Comparison of ENCODE assay signal across 10 mouse cellular contexts in the genomic region with DNA sequence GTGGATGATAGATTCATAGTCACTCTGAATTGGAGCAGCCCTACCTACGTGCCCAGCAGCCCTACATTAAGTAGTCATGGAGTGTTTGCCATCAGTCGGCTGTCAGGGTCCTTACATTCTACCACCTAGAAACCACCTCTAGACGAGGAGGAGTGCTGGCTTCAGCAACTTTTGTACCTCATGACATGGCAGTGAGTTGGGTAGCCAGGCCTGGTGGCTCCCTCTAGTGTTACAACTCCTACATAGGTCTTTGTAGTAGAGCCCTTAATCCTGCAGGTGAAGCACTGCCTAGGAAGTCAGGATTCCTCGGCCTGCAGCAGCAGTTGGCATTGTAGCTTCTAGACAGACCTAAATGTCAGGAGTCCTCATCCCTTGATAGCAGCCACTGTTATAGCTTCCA. TPM values are rescaled to one million over a fixed set of nuclear protein-coding genes. Genes with fewer than 3 reads are reported as not detected.
A peak's percentile ranks its signal among the peaks of the same experiment; 100 is the strongest.
DNase-seq lines count a peak whose midpoint lies in the region; ATAC-seq and TF ChIP-seq lines count a peak whose summit lies in the region.
"Had no signal": no experiment of that assay in that cellular context is flagged by ENCODE, and none has a peak within 500 bp of the region (broad histone marks: within the 10 kb centered on the region; RNA-seq: fewer than 3 reads in every experiment).

No protein-coding gene starts in this region.

- in situ Hi-C loops in ES-E14 (cut with MboI; ENCODE audit: low sequenced_read_pairs in 2 of 2, unreplicated experiment in 2 of 2), result no loop called here

- H3K27ac ChIP-seq in hindbrain, embryonic 14.5 days, result no peak overlapping the region
- H3K27ac ChIP-seq in hindbrain, embryonic 16.5 days (ENCODE audit: low read depth, low read length), result no peak overlapping the region
- H3K27ac ChIP-seq in ES-E14 (ENCODE audit: insufficient read depth, low read depth, low read length, poor library complexity, severe bottlenecking), result no peak overlapping the region
- no peak overlapping the region for H3K27ac ChIP-seq in gastrocnemius, adult 2 months
- H3K27ac ChIP-seq: embryonic facial prominence, embryonic 12.5 days; limb, embryonic 15.5 days had no signal

- H3K9me3 ChIP-seq in hindbrain, embryonic 14.5 days (ENCODE audit: control insufficient read depth, low read length), result no peaks in the 10 kb centered on the region
- no peaks in the 10 kb centered on the region for H3K9me3 ChIP-seq in hindbrain, embryonic 16.5 days (ENCODE audit: control insufficient read depth, low read length)
- no peaks in the 10 kb centered on the region for H3K9me3 ChIP-seq in ES-E14 (ENCODE audit: control insufficient read depth, insufficient read depth, low read depth, low read length)
- H3K9me3 ChIP-seq: embryonic facial prominence, embryonic 12.5 days; limb, embryonic 15.5 days had no signal

- no peak overlapping the region for H3K4me2 ChIP-seq in hindbrain, embryonic 14.5 days (replicated peaks)
- no peak overlapping the region for H3K4me2 ChIP-seq in hindbrain, embryonic 16.5 days (ENCODE audit: low read length)
- H3K4me2 ChIP-seq: embryonic facial prominence, embryonic 12.5 days; limb, embryonic 15.5 days had no signal

- no peaks in the 10 kb centered on the region for H3K4me1 ChIP-seq in hindbrain, embryonic 14.5 days (replicated peaks; ENCODE audit: control insufficient read depth, insufficient read depth, low read length)
- H3K4me1 ChIP-seq in hindbrain, embryonic 16.5 days (ENCODE audit: control insufficient read depth, insufficient read depth, low read depth, low read length), result no peaks in the 10 kb centered on the region; the same call in 1 of the 2 replicates
- no peaks in the 10 kb centered on the region for H3K4me1 ChIP-seq in ES-E14 (ENCODE audit: control insufficient read depth in 2 of 2, insufficient read depth in 2 of 2, low read length in 2 of 2, poor library complexity in 1 of 2)
- H3K4me1 ChIP-seq: embryonic facial prominence, embryonic 12.5 days; limb, embryonic 15.5 days had no signal

- TF ChIP-seq CTCF in gastrocnemius, adult 2 months (IDR thresholded peaks at IDR 0.05), result peak; percentile 82

- intact Hi-C loops in gastrocnemius, adult 2 months (cut with DNase I), result loop anchor here (1.0 kb wide), 1 partner anchor 64 kb away; no protein-coding TSS in a partner anchor

- no peak for ATAC-seq in hindbrain, embryonic 14.5 days (ENCODE audit: low FRiP score)
- ATAC-seq in hindbrain, embryonic 16.5 days, result no peak

- H3K9ac ChIP-seq in hindbrain, embryonic 14.5 days, result no peak overlapping the region
- H3K9ac ChIP-seq in hindbrain, embryonic 16.5 days (ENCODE audit: low read depth, low read length), result no peak overlapping the region
- H3K9ac ChIP-seq in ES-E14 (ENCODE audit: insufficient read depth, low read depth, low read length, poor library complexity, severe bottlenecking), result no peak overlapping the region
- H3K9ac ChIP-seq: embryonic facial prominence, embryonic 12.5 days; limb, embryonic 15.5 days had no signal

- H3K27me3 ChIP-seq in hindbrain, embryonic 14.5 days (ENCODE audit: control insufficient read depth, insufficient read depth, low read length), result no peaks in the 10 kb centered on the region
- no peaks in the 10 kb centered on the region for H3K27me3 ChIP-seq in hindbrain, embryonic 16.5 days (replicated peaks; ENCODE audit: control insufficient read depth, insufficient read depth, low read length)
- no peaks in the 10 kb centered on the region for H3K27me3 ChIP-seq in splenic B cell, adult 2 months (ENCODE audit: control insufficient read depth, insufficient read depth, low read length, poor library complexity, severe bottlenecking)
- H3K27me3 ChIP-seq: embryonic facial prominence, embryonic 12.5 days; limb, embryonic 15.5 days had no signal

- H3K4me3 ChIP-seq in hindbrain, embryonic 14.5 days (replicated peaks; ENCODE audit: low read length), result no peak overlapping the region
- H3K4me3 ChIP-seq in hindbrain, embryonic 16.5 days (ENCODE audit: low read length), result no peak overlapping the region
- no peak overlapping the region for H3K4me3 ChIP-seq in ES-E14 (ENCODE audit: insufficient read depth in 1 of 2, low read depth in 1 of 2, low read length in 2 of 2, poor library complexity in 1 of 2, severe bottlenecking in 1 of 2)
- no peak overlapping the region for H3K4me3 ChIP-seq in gastrocnemius, adult 2 months
- H3K4me3 ChIP-seq: embryonic facial prominence, embryonic 12.5 days; limb, embryonic 15.5 days had no signal

- WGBS in hindbrain, embryonic 14.5 days, result 48% methylated on average over 4 of the region's 4 CpGs
- WGBS in hindbrain, embryonic 16.5 days, result 54% methylated on average over 4 of the region's 4 CpGs

- peaks cover 64% of the 10 kb centered on the region for H3K36me3 ChIP-seq in hindbrain, embryonic 14.5 days (replicated peaks; ENCODE audit: control insufficient read depth, insufficient read depth)
- H3K36me3 ChIP-seq in hindbrain, embryonic 16.5 days (ENCODE audit: control insufficient read depth, insufficient read depth, low read length), result peaks cover 14% of the 10 kb centered on the region
- H3K36me3 ChIP-seq in ES-E14 (ENCODE audit: control insufficient read depth, insufficient read depth, low read length, poor library complexity, severe bottlenecking), result peaks cover 2% of the 10 kb centered on the region; the same call in 1 of the 2 replicates
- peaks cover 5% of the 10 kb centered on the region; the same call in 1 of the 2 replicates for H3K36me3 ChIP-seq in splenic B cell, adult 2 months (ENCODE audit: control insufficient read depth, insufficient read depth, low read length, poor library complexity, severe bottlenecking)

- peak; percentile 42 for DNase-seq in hindbrain, embryonic 14.5 days (ENCODE audit: low spot score)
- peak; percentile 40 for DNase-seq in ES-E14 (ENCODE audit: low read depth, low spot score)
- DNase-seq in c-Kit-positive CD71-positive TER-119-positive erythroid progenitor cells, embryonic 14.5 days (ENCODE audit: low spot score), result peak; percentile 47
- DNase-seq in gastrocnemius, adult 2 months, result peak; percentile 58
- DNase-seq in kidney, postnatal 25 days, result peak; percentile 69 to 75
- DNase-seq in lung, postnatal 10 days, result peak; percentile 73
- peak; percentile 84 for DNase-seq in splenic B cell, adult 2 months (ENCODE audit: low read depth, low spot score)

TF ChIP-seq in ES-E14, 5 proteins besides CTCF, POLR2A, EP300 and RAD21:
- TF ChIP-seq ZNF384 (IDR thresholded peaks at IDR 0.05; ENCODE audit: low read depth, low read length) (no peak), MAFK (IDR thresholded peaks at IDR 0.05; ENCODE audit: insufficient read depth, low read depth, low read length) (peak; percentile 57; the same call in 1 of the 2 replicates), ZC3H11A (IDR thresholded peaks at IDR 0.05; ENCODE audit: borderline replicate concordance, low read depth, low read length) (peak; percentile 63), CHD2 (IDR thresholded peaks at IDR 0.05; ENCODE audit: low read depth, low read length) (no peak)

RNA-seq across cellular contexts. Expression of a gene that starts 44.7 kb away (rescaled TPM):
- polyA plus RNA-seq in hindbrain, embryonic 14.5 days (2014; fragmentation: Nextera tagmentation; extraction: Ambion mirVana), result 0.69 and 0.83 TPM in 2 replicates
- polyA plus RNA-seq in hindbrain, embryonic 16.5 days (2015; fragmentation: Nextera tagmentation; extraction: Ambion mirVana), result 1.9 and 2.3 TPM in 2 replicates
- 2.0 and 3.9 TPM in 2 replicates for total RNA-seq in ES-E14 (2012; rRNA removed)
- total RNA-seq in gastrocnemius, adult 2 months (2021), result not detected

RNA-seq across cellular contexts. Expression of a gene that starts 48.9 kb away (rescaled TPM):
- polyA plus RNA-seq in hindbrain, embryonic 14.5 days (2014; fragmentation: Nextera tagmentation; extraction: Ambion mirVana), result 4.7 and 4.8 TPM in 2 replicates
- polyA plus RNA-seq in hindbrain, embryonic 16.5 days (2015; fragmentation: Nextera tagmentation; extraction: Ambion mirVana), result 4.1 and 4.5 TPM in 2 replicates
- total RNA-seq in ES-E14 (2012; rRNA removed), result 2.0 and 2.9 TPM in 2 replicates
- 1 to 10 TPM; 2.4 to 2.9 TPM for total RNA-seq in gastrocnemius, adult 2 months (2021)
